Mouse (Mus musculus) CH12.LX (cell line): Measurements from ENCODE around the gene Psma5. TPM values are rescaled to one million over a fixed set of nuclear protein-coding genes. Genes with fewer than 3 reads are reported as not detected.
"Not testable (repeated sequence)": the region's sequence is repeated elsewhere in the genome, so short reads cannot be mapped to it uniquely, and the experiment has no call there.

Experiments used
- DNase-seq: peaks from one replicate; pipeline ENCODE4 v3.0.0-alpha.2; 2013; ENCODE audit errors: extremely low read depth
- H3K27ac ChIP-seq: 2 replicates; pipeline ENCODE4 v1.5.1; 2012; ENCODE audit warnings: low read depth, mild to moderate bottlenecking, control low read depth, moderate library complexity; ENCODE audit not compliant: insufficient read depth
- H3K27me3 ChIP-seq: replicated peaks from 2 replicates; pipeline ENCODE3; 2012; ENCODE audit warnings: inconsistent platforms
- H3K36me3 ChIP-seq, 2 experiments: replicated peaks in 1 of 2; 2 replicates each; pipeline versions ENCODE3 to v1.6.1; 2012; ENCODE audit warnings: inconsistent platforms in 1 of 2, low read length in 1 of 2, mild to moderate bottlenecking in 1 of 2, mixed read lengths in 1 of 2, moderate library complexity in 1 of 2; ENCODE audit not compliant: control insufficient read depth in 1 of 2, insufficient read depth in 1 of 2
- H3K4me1 ChIP-seq, 2 experiments: 2 replicates each; pipeline ENCODE4 v1.6.1; 2012; ENCODE audit warnings: inconsistent platforms in 1 of 2, moderate library complexity in 1 of 2; ENCODE audit not compliant: insufficient read depth in 2 of 2, control insufficient read depth in 1 of 2
- H3K4me2 ChIP-seq: 2 replicates; pipeline ENCODE4 v1.6.1; 2012; ENCODE audit warnings: low read depth, mild to moderate bottlenecking, control low read depth; ENCODE audit not compliant: poor library complexity, insufficient read depth, severe bottlenecking
- H3K4me3 ChIP-seq, 3 experiments: fragments of 150-350 bp in 1 of 3; sonication (generic) in 1 of 3; replicated peaks in 1 of 3; 2 replicates each; pipeline versions ENCODE3 to v1.5.1; 2011 to 2012; ENCODE audit warnings: low read depth in 2 of 3, low read length in 2 of 3, mild to moderate bottlenecking in 2 of 3, moderate library complexity in 2 of 3, control low read depth in 1 of 3, improper control_type of control experiment in 1 of 3, inconsistent platforms in 1 of 3, mixed read lengths in 1 of 3; ENCODE audit not compliant: poor library complexity in 1 of 3
- H3K79me2 ChIP-seq: replicated peaks from 2 replicates; pipeline ENCODE4 v1.6.1; 2012; ENCODE audit warnings: mild to moderate bottlenecking, moderate library complexity; ENCODE audit not compliant: control insufficient read depth, poor library complexity, insufficient read depth, severe bottlenecking; ENCODE audit errors: extremely low read depth
- H3K9ac ChIP-seq: 2 replicates; pipeline ENCODE4 v1.6.1; 2012; ENCODE audit warnings: low read depth, mild to moderate bottlenecking, control low read depth, moderate library complexity; ENCODE audit not compliant: insufficient read depth
- H3K9me3 ChIP-seq: replicated peaks from 2 replicates; pipeline ENCODE3; 2012; ENCODE audit warnings: low read length, inconsistent platforms, mixed read lengths
- EP300 ChIP-seq: IDR thresholded peaks from 2 replicates; pipeline ENCODE4 v1.6.1; 2011; ENCODE audit warnings: low read length, improper control_type of control experiment
- HCFC1 ChIP-seq: IDR thresholded peaks from 2 replicates; pipeline ENCODE4 v1.6.1; 2012; ENCODE audit warnings: low read depth, mild to moderate bottlenecking, inconsistent platforms, low read length, improper control_type of control experiment
- IRF4 ChIP-seq: IDR thresholded peaks from 2 replicates; pipeline ENCODE4 v1.6.1; 2014; ENCODE audit warnings: low read depth, mild to moderate bottlenecking, inconsistent platforms, low read length, improper control_type of control experiment
- JUND ChIP-seq: conservative IDR thresholded peaks from 2 replicates; pipeline ENCODE4 v1.6.1; 2011; ENCODE audit warnings: low read depth, low read length, improper control_type of control experiment
- MAFK ChIP-seq: IDR thresholded peaks from 2 replicates; pipeline ENCODE4 v1.6.1; 2011; ENCODE audit warnings: low read length, improper control_type of control experiment; ENCODE audit not compliant: insufficient replicate concordance
- MEF2A ChIP-seq: IDR thresholded peaks from 2 replicates; pipeline ENCODE4 v1.6.1; 2014; ENCODE audit warnings: low read depth, mild to moderate bottlenecking, inconsistent platforms, low read length, improper control_type of control experiment, borderline replicate concordance
- MXI1 ChIP-seq: IDR thresholded peaks from 2 replicates; pipeline ENCODE4 v1.6.1; 2011; ENCODE audit warnings: mild to moderate bottlenecking, low read depth, low read length, improper control_type of control experiment
- SIN3A ChIP-seq: IDR thresholded peaks from 2 replicates; pipeline ENCODE4 v1.6.1; 2012; ENCODE audit warnings: low read length, improper control_type of control experiment, inconsistent platforms
- TCF12 ChIP-seq: IDR thresholded peaks from 2 replicates; pipeline ENCODE4 v1.6.1; 2014; ENCODE audit warnings: low read depth, mild to moderate bottlenecking, inconsistent platforms, low read length, improper control_type of control experiment
- UBTF ChIP-seq: IDR thresholded peaks from 2 replicates; pipeline ENCODE4 v1.6.1; 2012; ENCODE audit warnings: low read depth, mild to moderate bottlenecking, inconsistent platforms, low read length, improper control_type of control experiment, moderate library complexity
- ZMIZ1 ChIP-seq: IDR thresholded peaks from 2 replicates; pipeline ENCODE4 v1.6.1; 2012; ENCODE audit warnings: low read depth, mild to moderate bottlenecking, inconsistent platforms, low read length, improper control_type of control experiment
- dilution Hi-C: fragments of 300-500 bp; cut with MboI; formaldehyde crosslinking; loops from 2 replicates; pipeline ENCODE4 v1.14.3; 2020; ENCODE audit warnings: low sequenced_read_pairs; ENCODE audit not compliant: extremely low pct_unique_long_range_greater_than_20kb, extremely low pct_ligation_motif_present
- in situ Hi-C: fragments of 300-500 bp; cut with MboI; formaldehyde crosslinking; loops from 3 replicates; pipeline ENCODE4 v1.14.3; 2019; ENCODE audit warnings: low sequenced_read_pairs, low pct_ligation_motif_present, low pct_unique_long_range_greater_than_20kb, mixed read lengths
- polyA plus RNA-seq: library from polyadenylated mRNA; unstranded; fragments of >175 nt; gene quantifications from 2 replicates; pipeline ENCODE4 v1.2.1, GENCODE M21; 2012; ENCODE audit warnings: low read depth; ENCODE audit not compliant: insufficient read length
- total RNA-seq, 2 experiments: library from RNA; depleted of rRNA; stranded (reverse); fragments of 300-350 nt in 1 of 2; fragments of >200 nt in 1 of 2; gene quantifications; 2 replicates each; pipeline ENCODE4 v1.2.3; 2012 to 2014

The Psma5 gene
- total and polyA plus RNA-seq, 3 experiments = 245 to 341 (median 264) TPM

DNA sequence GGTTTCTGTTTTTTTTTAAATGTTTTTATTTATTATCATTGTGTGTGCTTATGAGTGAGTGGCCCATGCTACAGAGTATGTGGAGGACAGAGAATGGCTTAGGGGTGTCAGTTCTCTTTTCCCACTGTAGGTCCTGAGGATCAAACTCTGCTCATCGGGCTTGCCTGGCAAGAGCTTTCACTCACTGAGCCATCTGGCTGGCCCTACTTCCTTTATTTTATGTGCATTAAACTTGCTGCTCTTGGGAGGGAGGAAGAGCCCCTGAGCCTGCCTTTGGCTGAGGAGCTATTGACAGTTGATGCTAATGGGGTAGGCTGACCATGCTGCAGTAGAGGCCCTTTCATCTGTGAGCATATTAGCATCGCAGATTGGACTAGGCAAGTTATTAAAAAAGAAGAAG, 9.9 kb upstream of the Psma5 start:
- Histone ChIP-seq H3K4me1 (no peaks in the 10 kb centered on the region), H3K27me3 (no peaks in the 10 kb centered on the region), H3K9me3 (no peaks in the 10 kb centered on the region), H3K9ac (no peak overlapping the region), H3K4me2 (no peak overlapping the region), H3K36me3 (no peaks in the 10 kb centered on the region), H3K79me2 (no peaks in the 10 kb centered on the region), H3K27ac (no peak overlapping the region), H3K4me3 (no peak overlapping the region)
- dilution Hi-C loops (no loop called here), in situ Hi-C loops (no loop called here)
- no peak for TF ChIP-seq ZMIZ1
- TF ChIP-seq UBTF = no peak
- TF ChIP-seq MEF2A = no peak
- DNase-seq = no peak

DNA sequence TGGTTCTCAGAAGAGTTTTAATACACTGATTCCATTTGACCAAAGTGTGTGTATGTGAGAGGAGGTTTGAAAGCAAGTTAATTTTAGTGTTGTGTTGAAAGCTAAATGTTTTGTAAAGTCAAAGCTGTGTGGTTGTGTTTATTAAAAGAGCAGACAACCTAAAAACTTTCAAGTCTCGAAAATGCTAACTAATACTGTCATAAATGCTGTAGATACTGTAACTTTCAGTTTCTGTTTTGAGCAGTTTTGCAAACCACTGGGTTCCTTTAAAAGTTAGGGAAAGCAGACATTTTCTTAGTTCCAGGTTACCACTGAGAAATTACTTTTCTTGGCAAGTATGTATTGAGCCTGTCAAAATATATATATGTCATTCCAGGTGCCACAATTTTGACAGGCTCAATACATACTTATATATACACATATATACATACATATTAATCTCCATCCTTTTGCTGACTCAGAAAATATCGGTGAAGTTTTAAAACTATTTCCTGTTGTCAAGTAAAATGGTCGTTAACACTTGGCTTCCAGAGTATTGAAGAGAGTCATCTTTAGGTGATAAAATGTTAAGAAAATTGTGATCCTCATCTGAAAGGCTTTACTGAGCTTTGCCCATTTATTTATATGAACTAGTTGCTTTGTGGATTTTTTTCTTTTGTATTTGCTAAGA, 1.2 kb downstream of the Psma5 start:
- Histone ChIP-seq H3K9me3 (no peaks in the 10 kb centered on the region), H3K4me2 (peak overlapping the region; percentile 97), H3K9ac (peak overlapping the region; percentile 87), H3K27ac (peak overlapping the region; percentile 44; the same call in 1 of the 2 replicates), H3K27me3 (no peaks in the 10 kb centered on the region), H3K79me2 (peaks cover 44% of the 10 kb centered on the region), H3K4me3 (peak overlapping the region; percentile 78 to 94 (median 91)), H3K4me1 (peaks cover 0 to 24% of the 10 kb centered on the region in 2 experiments; a peak in 2 of 4 replicates), H3K36me3 (peaks cover 13 to 31% of the 10 kb centered on the region in 2 experiments)
- TF ChIP-seq IRF4 (peak; percentile 49; the same call in 1 of the 2 replicates), MEF2A (no peak), MAFK (peak; percentile 80)
- in situ Hi-C loops (loop anchor here (10.0 kb wide), 1 partner anchor 93 kb away; no protein-coding TSS in a partner anchor), dilution Hi-C loops (no loop called here)
- DNase-seq = no peak

DNA sequence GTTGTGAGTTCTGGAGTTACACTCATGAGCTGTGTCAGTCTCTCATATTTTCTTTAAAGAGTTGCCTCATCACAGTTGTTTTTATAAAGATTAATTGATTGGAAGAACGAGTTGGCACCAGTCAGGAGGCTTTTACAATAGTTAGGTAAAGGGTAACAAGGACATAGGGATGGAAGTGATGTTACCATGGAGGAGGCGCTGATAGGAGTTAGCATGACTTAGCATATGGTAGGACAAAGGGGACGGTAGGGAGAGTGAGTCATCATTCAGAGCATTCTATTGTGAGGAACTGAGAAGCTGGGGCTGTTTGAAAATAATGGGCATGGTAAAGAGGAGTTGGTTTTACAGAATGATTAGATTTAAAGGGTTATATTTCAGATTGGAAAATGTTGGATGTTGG, 2.6 kb downstream of the Psma5 start:
- H3K9me3 ChIP-seq = no peaks in the 10 kb centered on the region
- H3K79me2 ChIP-seq = peaks cover 48% of the 10 kb centered on the region
- dilution Hi-C loops = no loop called here
- no peaks in the 10 kb centered on the region for H3K27me3 ChIP-seq
- H3K27ac ChIP-seq = no peak overlapping the region
- H3K9ac ChIP-seq = peak overlapping the region; percentile 87
- no peak for TF ChIP-seq TCF12
- TF ChIP-seq MAFK = peak; percentile 35; the same call in 1 of the 2 replicates
- TF ChIP-seq EP300 = 0 out of 2 replicates have a peak, but pooled peaks have one; percentile 22
- peak; percentile 52; the same call in 1 of the 2 replicates for TF ChIP-seq MXI1
- peak; percentile 34; the same call in 1 of the 2 replicates for TF ChIP-seq SIN3A
- no peak for TF ChIP-seq HCFC1
- peak; percentile 62; the same call in 1 of the 2 replicates for TF ChIP-seq JUND
- DNase-seq = peak; percentile 48
- H3K4me1 ChIP-seq = peaks cover 0 to 24% of the 10 kb centered on the region in 2 experiments; a peak in 2 of 4 replicates
- H3K36me3 ChIP-seq = peaks cover 16 to 36% of the 10 kb centered on the region in 2 experiments
- in situ Hi-C loops = loop anchor here (10.0 kb wide), 1 partner anchor 95 kb away; no protein-coding TSS in a partner anchor
- peak overlapping the region in 2 of 3 experiments; percentile 14 to 94 for H3K4me3 ChIP-seq
- H3K4me2 ChIP-seq = peak overlapping the region; percentile 97

DNA sequence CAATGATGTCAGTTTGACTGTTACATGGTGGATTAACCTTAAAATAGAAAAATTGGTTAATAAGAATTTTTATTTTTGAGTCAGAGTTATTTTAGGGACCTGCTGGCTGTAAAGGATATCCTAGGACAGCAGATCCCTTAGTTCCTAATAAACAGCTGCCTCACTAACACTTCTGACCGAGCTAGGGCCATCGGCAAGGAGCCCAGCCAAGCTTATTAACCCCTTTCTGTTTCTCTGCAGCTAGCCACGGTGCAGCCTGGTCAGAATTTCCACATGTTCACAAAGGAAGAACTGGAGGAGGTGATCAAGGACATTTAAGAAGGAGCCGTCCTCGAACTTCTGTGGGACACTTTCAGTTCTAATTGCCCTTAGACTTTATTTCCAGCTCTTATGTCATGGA, 22.8 kb downstream of the Psma5 start:
- DNase-seq, H3K9ac ChIP-seq, H3K9me3 ChIP-seq, H3K4me3 ChIP-seq, dilution Hi-C loops, H3K27me3 ChIP-seq, H3K4me1 ChIP-seq, H3K4me2 ChIP-seq, H3K79me2 ChIP-seq, H3K27ac ChIP-seq: not testable (repeated sequence)
- H3K36me3 ChIP-seq = peaks cover 28 to 55% of the 10 kb centered on the region in 2 experiments
- in situ Hi-C loops = loop anchor here (5.0 kb wide), 1 partner anchor 108 kb away; no protein-coding TSS in a partner anchor
